Mouse (Mus musculus) layer of hippocampus, postnatal 10 days (tissue): ENCODE measurements around the gene Prl3d1. TPM values are rescaled to one million over a fixed set of nuclear protein-coding genes. Genes with fewer than 3 reads are reported as not detected.
"Not testable (repeated sequence)": the region's sequence is repeated elsewhere in the genome, so short reads cannot be mapped to it uniquely, and the experiment has no call there.

ENCODE experiments used
- DNase-seq, 2 experiments: peaks; one replicate each; pipeline ENCODE4 v3.0.0; 2021; ENCODE audit warnings: low spot score in 2 of 2
- long read RNA-seq: library from polyadenylated mRNA; stranded (forward); transcript quantifications from one replicate; pipeline ENCODE4 v2.0.0, GENCODE M21; 2023
- total RNA-seq, 2 experiments: library from RNA; stranded (reverse); gene quantifications; 2 replicates each; pipeline ENCODE4 v1.2.3; 2021

Prl3d1 gene
- total RNA-seq = not detected
- long read RNA-seq = 0 reads

DNA sequence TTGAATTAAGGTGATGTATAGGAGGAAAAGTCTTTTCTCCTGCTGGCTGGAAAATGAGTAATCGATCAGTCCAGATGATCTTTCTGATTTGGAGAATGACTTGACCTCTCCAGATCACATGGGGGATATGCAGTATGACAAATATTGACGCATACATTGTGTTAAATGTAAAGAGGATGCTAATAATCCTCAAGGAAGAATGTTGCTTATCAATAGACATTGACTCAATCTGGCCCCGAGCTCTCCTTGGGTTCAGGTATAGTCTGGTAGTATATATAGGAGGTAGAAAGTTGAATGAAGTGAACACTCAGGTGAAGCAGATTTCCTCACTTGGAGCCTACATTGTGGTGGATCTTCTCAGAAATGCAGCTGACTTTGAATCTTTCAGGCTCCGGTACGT lies at the start of gene Prl3d1:
Gene Prl3d1 (plus strand): TSS at position 301 of the 400 bp plus-strand sequence.
- DNase-seq = not testable (repeated sequence)

DNA sequence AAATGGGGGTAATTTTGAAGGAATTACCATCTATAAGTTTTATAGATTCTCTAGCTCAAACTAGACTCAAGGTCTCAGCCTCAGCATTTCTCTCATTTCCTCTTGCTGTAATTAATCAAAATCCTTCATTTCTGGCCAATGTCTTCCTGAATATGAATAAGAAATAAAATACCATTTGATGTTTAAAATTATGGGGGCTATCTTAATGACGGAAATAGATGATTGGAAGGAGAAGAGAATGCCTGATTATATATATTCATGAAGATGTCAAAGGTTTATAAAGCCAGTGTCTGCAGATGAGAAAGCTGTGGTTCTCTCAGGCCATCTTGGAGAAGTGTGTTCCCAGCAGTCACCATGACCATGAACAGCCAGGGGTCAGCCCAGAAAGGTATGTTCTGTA lies 36.7 kb upstream of the Prl3d1 start, which contains the start of gene Prl:
Gene Prl (plus strand): TSS at position 301 of the 400 bp plus-strand sequence.
- no peak for DNase-seq

DNA sequence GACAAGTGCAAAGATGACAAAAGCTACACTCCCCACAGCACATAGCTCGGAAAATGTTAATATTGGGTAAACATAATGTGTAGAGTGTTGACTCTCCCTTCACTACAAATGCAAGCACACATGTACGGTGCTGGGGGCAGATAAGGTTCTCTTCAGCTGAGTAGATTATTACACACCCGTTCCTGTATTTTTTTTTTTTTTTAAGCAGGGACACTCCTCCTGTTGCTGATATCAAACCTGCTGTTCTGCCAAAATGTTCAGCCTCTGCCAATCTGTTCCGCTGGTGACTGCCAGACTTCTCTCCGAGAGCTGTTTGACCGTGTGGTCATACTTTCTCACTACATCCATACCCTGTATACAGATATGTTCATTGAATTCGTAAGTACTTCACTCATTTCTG lies 34.8 kb upstream of the Prl3d1 start:
- DNase-seq = peak; percentile 38 to 46

DNA sequence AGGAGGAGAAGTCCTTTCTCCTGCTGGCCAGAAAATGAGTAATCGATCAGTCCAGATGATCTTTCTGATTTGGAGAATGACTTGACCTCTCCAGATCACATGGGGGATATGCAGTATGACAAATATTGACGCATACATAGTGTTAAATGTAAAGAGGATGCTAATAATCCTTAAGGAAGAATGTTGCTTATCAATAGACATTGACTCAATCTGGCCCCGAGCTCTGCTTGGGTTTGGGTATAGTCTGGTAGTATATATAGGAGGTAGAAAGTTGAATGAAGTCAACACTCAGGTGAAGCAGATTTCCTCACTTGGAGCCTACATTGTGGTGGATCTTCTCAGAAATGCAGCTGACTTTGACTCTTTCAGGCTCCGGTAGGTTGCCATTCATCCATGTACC lies 27.4 kb downstream of the Prl3d1 start, which contains the start of gene Prl3d2:
Gene Prl3d2 (plus strand): TSS at position 301 of the 400 bp plus-strand sequence.
- DNase-seq = not testable (repeated sequence)

DNA sequence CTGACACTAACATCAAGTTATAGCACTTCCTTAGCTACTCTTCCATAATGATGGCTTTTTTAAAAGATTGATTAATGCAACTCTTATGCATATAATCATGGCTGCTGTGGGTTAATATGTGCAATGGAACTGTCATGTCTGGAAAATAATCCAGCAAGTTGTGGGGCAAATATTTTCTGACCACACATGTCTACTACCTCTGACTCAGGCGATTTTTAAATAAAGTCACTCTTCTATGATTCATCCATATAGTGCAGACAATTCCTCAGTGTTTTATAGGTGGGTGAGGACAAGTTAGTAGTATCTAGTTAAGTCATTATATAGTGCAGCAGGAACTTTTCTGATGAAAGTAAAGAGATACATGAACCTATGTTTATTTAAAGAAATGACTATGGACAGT lies 54.3 kb downstream of the Prl3d1 start:
- no peak for DNase-seq

Other genes with a start within 250 kb of the Prl3d1 start
- gene Prl, start 36.6 kb upstream of the Prl3d1 start, total RNA-seq = not detected
- not detected for gene Prl3d2, start 27.5 kb downstream of the Prl3d1 start, total RNA-seq
- not detected for gene Prl3d3, start 62.6 kb downstream of the Prl3d1 start, total RNA-seq
- gene Prl3c1, start 102.5 kb downstream of the Prl3d1 start, total RNA-seq = not detected
- not detected for gene Prl3b1, start 147.7 kb downstream of the Prl3d1 start, total RNA-seq
- gene Prl3a1, start 165.2 kb downstream of the Prl3d1 start, total RNA-seq = not detected
- gene Prl6a1, start 218.4 kb downstream of the Prl3d1 start, total RNA-seq = not detected